Mouse (Mus musculus) brain, embryonic 18.5 days (tissue): ENCODE data around the gene BC035044.
A peak's percentile ranks its signal among the peaks of the same experiment; 100 is the strongest.
"Not testable (repeated sequence)": the region's sequence is repeated elsewhere in the genome, so short reads cannot be mapped to it uniquely, and the experiment has no call there.

Experiments
- DNase-seq: peaks from one replicate; pipeline ENCODE4 v3.0.0-alpha.2; 2012; ENCODE audit warnings: low read depth, low spot score

BC035044 gene

GRCm38 (mm10) chr6:128850671-128851070 is 40.3 kb downstream of the BC035044 start:
- no peak for DNase-seq

DNA sequence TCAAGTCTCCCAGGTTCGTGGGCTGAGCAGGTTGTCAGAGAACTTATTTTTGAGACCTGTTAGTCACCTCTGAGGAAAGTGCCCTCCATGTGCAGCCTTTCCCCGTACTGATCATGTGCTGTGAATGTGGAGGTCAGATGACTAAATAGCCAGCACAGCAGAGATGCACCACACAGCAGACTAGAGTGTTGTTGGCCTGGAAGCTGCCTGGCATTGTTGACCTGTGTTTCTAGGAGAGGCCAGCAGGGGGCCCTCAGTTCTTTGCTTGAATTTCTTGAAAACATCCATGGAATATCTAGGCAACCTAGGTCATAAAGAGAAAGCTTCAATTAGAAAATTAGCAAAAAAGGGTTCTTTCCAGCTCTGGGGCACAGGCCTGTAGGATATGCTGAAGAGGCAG is 41.0 kb downstream of the BC035044 start:
- no peak for DNase-seq

DNA sequence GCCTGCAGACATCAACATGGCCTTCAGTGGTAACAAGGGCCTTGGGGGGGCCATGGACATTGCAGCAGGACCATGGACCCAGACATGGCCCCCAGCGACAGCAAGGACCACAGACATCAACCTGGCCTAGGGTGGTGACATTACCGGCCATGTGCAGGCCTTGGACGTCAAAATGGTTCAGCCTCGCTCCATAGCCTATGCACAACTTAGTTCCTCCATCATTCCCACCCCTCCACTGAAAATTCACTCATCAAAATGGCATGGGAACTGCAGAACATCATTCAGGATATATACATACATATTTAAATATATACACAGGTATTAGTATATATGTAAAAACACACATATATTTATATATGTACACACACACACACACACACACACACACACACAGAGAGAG is 43.5 kb downstream of the BC035044 start:
- no peak for DNase-seq

GRCm38 (mm10) chr6:128845998-128846542 is 44.9 kb downstream of the BC035044 start:
- no peak for DNase-seq

- no peak for DNase-seq
These were observed 45.5 kb downstream of the BC035044 start for GRCm38 (mm10) chr6:128845319-128845979.

GRCm38 (mm10) chr6:128844586-128845080 is 46.3 kb downstream of the BC035044 start:
- DNase-seq, result no peak

- no peak for DNase-seq
These were observed 46.8 kb downstream of the BC035044 start for GRCm38 (mm10) chr6:128844131-128844530.

- DNase-seq, result no peak
These were observed 47.4 kb downstream of the BC035044 start for GRCm38 (mm10) chr6:128843479-128843992.

DNA sequence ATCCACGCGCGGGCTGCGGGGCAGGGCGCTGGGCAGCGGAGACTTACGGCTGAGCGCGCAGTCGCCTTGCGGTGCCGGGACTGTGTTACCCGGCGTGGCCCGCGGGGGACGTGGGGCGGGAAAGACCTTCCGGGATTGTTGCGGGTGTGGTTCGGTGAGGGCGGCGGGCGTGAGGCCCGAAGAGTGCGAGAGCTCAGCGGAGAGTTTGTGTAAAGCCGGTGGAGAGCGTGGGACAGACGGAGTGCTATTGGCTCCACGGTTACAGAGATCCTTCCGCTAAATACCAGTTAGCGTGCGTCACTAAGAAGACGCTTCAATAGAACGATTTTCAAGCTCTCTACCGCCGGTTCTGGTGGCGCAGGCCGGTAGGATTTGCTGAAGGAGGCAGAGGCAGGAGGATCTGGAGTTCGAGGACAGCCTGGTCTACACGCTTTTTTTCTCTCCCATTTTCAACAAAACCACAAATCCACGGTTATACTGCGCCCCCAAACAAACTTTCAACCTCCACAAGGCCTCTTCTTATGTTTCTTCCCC is 47.9 kb downstream of the BC035044 start:
- DNase-seq, result peak; percentile 93

DNA sequence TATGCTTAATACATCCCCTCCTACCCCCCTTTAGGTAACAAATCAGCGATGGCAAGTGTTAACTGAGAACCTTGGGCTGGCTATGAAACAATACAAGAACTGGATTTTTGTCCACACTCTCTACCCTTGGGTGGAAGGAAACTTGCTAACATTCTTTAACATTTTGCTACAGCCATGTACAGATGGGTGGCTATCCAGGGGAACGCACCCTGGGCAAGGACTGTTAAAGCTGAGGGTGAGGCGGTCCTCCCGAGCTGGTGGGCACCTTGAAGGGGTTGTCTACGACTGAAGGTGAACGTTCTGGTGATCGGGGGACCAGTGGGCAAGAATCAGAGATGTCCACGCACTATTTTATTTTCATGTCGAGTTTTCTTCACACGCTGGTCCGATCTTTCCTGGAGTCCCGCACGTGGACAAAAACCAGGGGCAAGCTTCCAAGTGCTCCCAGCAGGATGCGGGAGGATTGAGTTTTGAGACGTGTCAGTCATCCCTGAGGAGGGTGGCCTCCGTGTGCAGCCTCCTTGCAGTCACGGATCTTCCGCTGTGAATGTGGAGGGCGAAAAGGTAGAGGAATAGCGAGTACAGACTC is 48.5 kb downstream of the BC035044 start:
- DNase-seq, result no peak

- DNase-seq, result no peak
These were observed 49.4 kb downstream of the BC035044 start for GRCm38 (mm10) chr6:128841327-128842089.

DNA sequence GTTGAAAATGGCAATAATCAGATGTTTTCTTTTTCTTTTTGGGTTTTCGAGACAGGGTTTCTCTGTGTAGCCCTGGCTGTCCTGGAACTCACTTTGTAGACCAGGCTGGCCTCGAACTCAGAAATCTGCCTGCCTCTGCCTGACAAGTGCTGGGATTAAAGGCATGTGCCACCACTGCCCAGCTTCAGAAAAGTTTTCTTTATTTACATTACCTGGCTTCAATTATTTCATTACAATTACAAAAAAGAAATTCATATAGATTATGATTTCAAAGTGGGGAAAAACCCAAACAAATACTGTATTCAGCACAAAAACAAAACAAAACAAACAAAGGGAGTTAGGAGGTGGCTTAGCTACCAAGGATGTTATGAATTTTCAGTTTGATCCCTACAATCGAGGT is 50.3 kb downstream of the BC035044 start:
- not testable (repeated sequence) for DNase-seq

GRCm38 (mm10) chr6:128839921-128840320 is 51.0 kb downstream of the BC035044 start:
- no peak for DNase-seq

DNA sequence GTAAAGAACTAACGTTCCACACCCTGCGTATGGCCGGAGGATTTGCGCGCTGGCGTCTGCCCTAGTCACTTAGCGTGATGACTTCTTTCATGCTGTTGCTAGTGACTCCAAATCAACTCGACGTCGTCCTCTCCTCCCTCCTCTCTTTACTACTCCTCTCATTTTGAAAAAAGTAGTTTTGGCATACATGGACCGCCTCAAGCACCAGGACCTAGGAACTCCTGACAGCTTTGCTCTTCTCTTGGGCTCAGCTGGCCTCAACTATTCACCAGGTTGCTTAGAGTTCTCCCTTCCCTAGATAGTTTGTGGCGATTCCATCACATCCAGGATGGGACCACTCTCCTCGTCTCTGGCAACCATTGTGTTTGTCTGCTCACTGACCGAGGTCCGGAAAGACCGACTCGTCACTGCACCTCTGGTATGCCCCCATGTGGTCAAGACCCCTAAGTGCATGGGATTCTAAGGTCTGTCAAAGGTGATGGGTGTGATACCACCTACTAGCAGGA is 51.6 kb downstream of the BC035044 start:
- no peak for DNase-seq

- DNase-seq, result peak; percentile 80
These were observed 52.3 kb downstream of the BC035044 start for GRCm38 (mm10) chr6:128838342-128839265.

GRCm38 (mm10) chr6:128837454-128838341 is 53.2 kb downstream of the BC035044 start:
- DNase-seq, result no peak

GRCm38 (mm10) chr6:128836955-128837334 is 54.0 kb downstream of the BC035044 start:
- no peak for DNase-seq

DNA sequence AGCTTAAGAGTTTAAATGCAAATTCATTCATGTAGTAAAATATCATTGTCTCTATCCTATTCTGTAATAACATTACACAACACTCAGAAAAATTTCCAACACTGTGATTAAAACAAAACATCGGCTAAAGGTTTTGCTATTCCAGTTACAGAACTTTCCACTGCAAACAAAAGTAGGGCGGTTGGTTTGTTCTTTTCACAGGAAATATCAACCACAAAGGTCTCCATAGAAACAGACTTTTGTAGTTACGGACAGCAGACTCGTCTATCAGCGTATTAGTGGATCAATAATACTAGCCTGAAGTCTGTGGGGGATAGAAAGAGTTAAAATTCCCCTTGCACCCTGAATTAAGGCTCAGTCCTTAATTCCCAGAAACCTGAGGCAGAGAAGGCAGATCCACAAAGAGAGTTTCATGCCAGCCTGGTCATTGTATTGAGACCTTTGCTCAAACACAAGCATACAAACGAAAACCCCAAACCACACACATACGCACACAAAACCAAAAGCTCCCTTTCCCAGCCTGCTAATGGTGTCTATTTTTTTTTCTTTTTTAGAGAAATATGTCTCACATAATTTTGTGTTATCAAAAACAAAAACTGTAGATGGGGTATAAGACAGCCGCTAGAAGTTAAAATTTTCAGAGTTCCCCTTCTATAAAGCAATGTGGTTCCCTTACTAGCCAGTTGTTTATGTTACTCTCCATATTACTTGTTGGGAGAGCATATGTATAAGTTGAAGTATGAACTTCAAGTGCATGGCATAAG is 54.6 kb downstream of the BC035044 start:
- no peak for DNase-seq

DNA sequence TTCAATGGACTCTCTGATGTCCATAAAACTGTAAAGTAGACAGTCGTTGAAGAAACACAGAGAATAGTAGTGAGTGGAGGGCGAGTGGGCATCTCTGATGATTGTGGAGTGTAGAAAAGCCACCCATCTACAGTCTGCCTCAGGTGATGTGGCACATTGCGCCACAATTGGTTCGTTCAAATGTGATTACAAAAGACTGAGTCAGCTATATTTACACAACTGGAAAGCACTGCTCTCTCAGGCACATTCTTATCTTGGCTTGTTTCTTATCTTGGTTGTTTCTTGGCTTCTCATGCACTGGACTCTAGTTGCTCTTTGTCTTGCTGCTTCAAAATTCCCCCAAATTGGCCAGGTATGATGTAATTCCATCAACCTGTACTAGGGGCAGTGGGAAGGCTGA is 55.4 kb downstream of the BC035044 start:
- no peak for DNase-seq
